Mouse (Mus musculus): ENCODE measurements at regions not wholly inside any gene's neighbourhood (a gene's known extent, or its start where the extent isn't known, plus 50 kb on each side); places are given as distances from the start of the nearest gene placed in this dataset.
"Not testable (repeated sequence)": the region's sequence is repeated elsewhere in the genome, so short reads cannot be mapped to it uniquely, and the experiment has no call there.

DNA sequence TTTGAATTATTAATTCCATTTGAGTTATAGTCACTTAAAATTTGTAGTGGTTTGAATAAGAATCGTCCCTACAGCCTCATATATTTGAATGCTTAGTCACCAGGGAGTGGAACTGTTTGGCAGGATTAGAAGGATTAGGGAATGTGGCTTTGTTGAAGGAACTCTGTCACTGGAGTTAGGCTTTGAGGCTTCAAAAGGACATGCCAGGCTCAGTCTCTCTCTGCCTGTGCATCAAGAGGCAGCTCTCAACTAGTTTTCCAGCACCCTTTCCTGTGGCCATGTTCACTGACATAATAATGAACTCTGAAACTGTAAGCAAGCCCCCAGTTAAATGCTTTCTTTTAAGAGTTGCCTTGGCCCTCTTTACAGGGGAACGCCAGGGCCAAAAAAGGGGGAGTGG is 58.9 kb upstream of the Immp2l start:
- Histone ChIP-seq H3K9me3 (ENCODE audit: low read length) (no peaks in the 10 kb centered on the region), H3K27me3 (ENCODE audit: insufficient read depth, low read length) (no peaks in the 10 kb centered on the region), H3K4me3 (ENCODE audit: low read depth, low read length) (no peak overlapping the region), H3K4me1 (ENCODE audit: insufficient read depth) (no peaks in the 10 kb centered on the region), H3K36me3 (ENCODE audit: insufficient read depth) (no peaks in the 10 kb centered on the region), H3K4me2 (ENCODE audit: low read depth) (no peak overlapping the region), H3K27ac (ENCODE audit: low read depth, low read length) (no peak overlapping the region), H3K9ac (no peak overlapping the region)
- ATAC-seq (no peak), DNase-seq (no peak)
- TF ChIP-seq CTCF (IDR thresholded peaks at IDR 0.05; ENCODE audit: low read depth) = no peak
- WGBS = 13% methylated on average over 2 of the region's 2 CpGs

- Histone ChIP-seq H3K36me3 (ENCODE audit: insufficient read depth) (no peaks in the 10 kb centered on the region), H3K27me3 (ENCODE audit: insufficient read depth, low read length) (no peaks in the 10 kb centered on the region), H3K27ac (ENCODE audit: low read depth, low read length) (no peak overlapping the region), H3K9ac (no peak overlapping the region), H3K9me3 (ENCODE audit: low read length) (no peaks in the 10 kb centered on the region), H3K4me2 (ENCODE audit: low read depth) (no peak overlapping the region), H3K4me3 (ENCODE audit: low read depth, low read length) (no peak overlapping the region), H3K4me1 (ENCODE audit: insufficient read depth) (no peaks in the 10 kb centered on the region)
- ATAC-seq (no peak), DNase-seq (no peak)
- WGBS = 92% methylated on average over 2 of the region's 2 CpGs
- TF ChIP-seq CTCF (IDR thresholded peaks at IDR 0.05; ENCODE audit: low read depth) = no peak
These were observed 57.6 kb upstream of the Immp2l start for GRCm38 (mm10) chr12:40966308-40966707.

- WGBS = 94% methylated on average over 6 of the region's 6 CpGs
- ATAC-seq; H3K4me3 ChIP-seq (ENCODE audit: low read depth, low read length); H3K27ac ChIP-seq (ENCODE audit: low read depth, low read length); H3K4me1 ChIP-seq (ENCODE audit: insufficient read depth); H3K27me3 ChIP-seq (ENCODE audit: insufficient read depth, low read length); H3K9me3 ChIP-seq (ENCODE audit: low read length); H3K36me3 ChIP-seq (ENCODE audit: insufficient read depth); H3K9ac ChIP-seq; H3K4me2 ChIP-seq (ENCODE audit: low read depth); DNase-seq: not testable (repeated sequence)
These were observed 57.2 kb upstream of the Immp2l start for GRCm38 (mm10) chr12:40966723-40967122.

- no peak for DNase-seq
- ATAC-seq = no peak
- no peak for TF ChIP-seq CTCF (IDR thresholded peaks at IDR 0.05; ENCODE audit: low read depth)
These were observed 51.0 kb upstream of the Immp2l start for GRCm38 (mm10) chr12:40972844-40973243.

More at GRCm38 (mm10) chr12:40972844-40973243, 51.0 kb upstream of the Immp2l start:
- Histone ChIP-seq H3K27me3 (ENCODE audit: insufficient read depth, low read length) (no peaks in the 10 kb centered on the region), H3K4me2 (ENCODE audit: low read depth) (no peak overlapping the region), H3K9ac (no peak overlapping the region), H3K9me3 (ENCODE audit: low read length) (no peaks in the 10 kb centered on the region), H3K4me3 (ENCODE audit: low read depth, low read length) (no peak overlapping the region), H3K36me3 (ENCODE audit: insufficient read depth) (no peaks in the 10 kb centered on the region), H3K27ac (ENCODE audit: low read depth, low read length) (no peak overlapping the region), H3K4me1 (ENCODE audit: insufficient read depth) (no peaks in the 10 kb centered on the region)
- 84% methylated on average over 3 of the region's 3 CpGs for WGBS

Data from forebrain, postnatal 0 days (tissue).